Mouse (Mus musculus) spleen, postnatal 36 days (tissue): ENCODE measurements around the gene Tet2.

Experiments used
- DNase-seq, 2 experiments: peaks; one replicate each; pipeline ENCODE4 v3.0.0; 2022; ENCODE audit warnings: low spot score in 2 of 2, mixed read lengths in 1 of 2

Gene Tet2

GRCm38 (mm10) chr3:133436919-133437320 is 108.0 kb downstream of the Tet2 start:
- no peak for DNase-seq

GRCm38 (mm10) chr3:133436279-133436860 is 108.6 kb downstream of the Tet2 start:
- DNase-seq = no peak

GRCm38 (mm10) chr3:133435774-133436148 is 109.2 kb downstream of the Tet2 start:
- DNase-seq = no peak

- no peak for DNase-seq
These were observed 109.7 kb downstream of the Tet2 start for GRCm38 (mm10) chr3:133435141-133435773.

- no peak for DNase-seq
These were observed 115.4 kb downstream of the Tet2 start for GRCm38 (mm10) chr3:133429394-133430173.

- DNase-seq = no peak
These were observed 116.9 kb downstream of the Tet2 start for GRCm38 (mm10) chr3:133428003-133428402.

- no peak for DNase-seq
These were observed 121.9 kb downstream of the Tet2 start for GRCm38 (mm10) chr3:133423073-133423472.

- no peak for DNase-seq
These were observed 130.2 kb downstream of the Tet2 start for GRCm38 (mm10) chr3:133414747-133415146.
